Mouse (Mus musculus): ENCODE results near the gene Reep3.

DNA sequence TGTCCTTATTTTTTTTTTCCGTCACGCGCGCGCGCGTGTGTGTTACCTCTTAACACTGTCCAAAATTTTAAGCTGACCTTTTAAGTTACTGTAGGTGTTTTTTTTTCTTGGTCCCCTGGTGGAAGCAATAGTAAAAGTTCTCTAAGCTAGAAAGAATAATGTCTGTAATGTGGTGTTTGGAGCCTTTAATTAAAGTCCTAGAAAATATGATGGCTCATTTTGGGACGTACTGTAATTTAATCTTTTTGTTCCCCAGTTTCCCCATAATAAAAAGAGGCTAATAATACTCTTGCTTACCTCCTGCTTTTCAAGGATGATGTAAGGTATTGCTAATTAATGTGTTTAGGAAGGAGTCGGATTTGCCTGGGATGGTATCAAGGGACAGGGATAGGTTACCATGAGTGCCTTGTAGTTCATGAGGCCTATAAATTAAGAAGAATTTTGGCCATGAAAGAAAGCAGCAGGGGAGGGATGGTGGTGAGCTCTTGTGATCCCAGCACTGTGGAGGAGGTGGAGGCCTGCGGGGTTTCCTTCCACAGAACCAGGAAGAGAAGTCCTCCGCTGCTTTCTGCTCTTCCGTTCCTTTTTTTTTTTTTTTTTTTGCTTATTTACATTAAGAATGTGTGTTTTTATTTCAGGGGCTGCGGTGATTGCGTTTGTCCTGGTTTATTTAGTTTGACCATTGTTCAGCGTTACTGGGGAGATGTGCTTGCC lies 849 bp upstream of the Reep3 start:
- TF ChIP-seq CTCF (IDR thresholded peaks at IDR 0.05; ENCODE audit: extremely low read depth, insufficient read depth, insufficient read length, insufficient replicate concordance) (no peak), POLR2A (IDR thresholded peaks at IDR 0.05; ENCODE audit: low read depth, low read length) (no peak)
